Mouse (Mus musculus) thymus, postnatal 10 days (tissue): Measurements from ENCODE around the gene Cnga1.
A peak's percentile ranks its signal among the peaks of the same experiment; 100 is the strongest.
"Not testable (repeated sequence)": the region's sequence is repeated elsewhere in the genome, so short reads cannot be mapped to it uniquely, and the experiment has no call there.

Source experiments
- DNase-seq, 2 experiments: peaks; one replicate each; pipeline ENCODE4 v3.0.0; 2021; ENCODE audit warnings: low spot score in 2 of 2

The Cnga1 gene

DNA sequence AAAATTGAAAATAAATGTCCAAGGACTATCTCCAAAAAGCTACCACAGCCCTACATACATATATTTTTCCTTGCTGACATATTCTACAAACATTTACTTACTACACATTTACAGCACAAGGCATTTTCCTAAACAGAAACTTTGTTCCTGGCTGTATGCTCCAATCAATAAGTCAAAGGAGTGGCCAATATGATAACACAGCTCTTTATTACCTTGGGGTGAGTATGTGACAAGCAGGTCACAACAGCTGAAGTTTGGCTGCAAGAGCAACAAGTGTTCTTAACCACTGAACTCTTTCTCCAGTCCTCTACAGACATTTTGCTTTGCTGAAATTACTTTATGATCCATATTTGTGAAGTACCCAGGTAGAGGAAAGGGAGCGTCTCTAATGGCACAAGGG is 4.0 kb downstream of the Cnga1 start:
- DNase-seq: no peak

- DNase-seq: peak; percentile 15 to 16
These were observed 7.5 kb downstream of the Cnga1 start for GRCm38 (mm10) chr5:72636576-72636975.

- DNase-seq: peak; percentile 75
These were observed 8.0 kb downstream of the Cnga1 start for GRCm38 (mm10) chr5:72636122-72636521.

DNA sequence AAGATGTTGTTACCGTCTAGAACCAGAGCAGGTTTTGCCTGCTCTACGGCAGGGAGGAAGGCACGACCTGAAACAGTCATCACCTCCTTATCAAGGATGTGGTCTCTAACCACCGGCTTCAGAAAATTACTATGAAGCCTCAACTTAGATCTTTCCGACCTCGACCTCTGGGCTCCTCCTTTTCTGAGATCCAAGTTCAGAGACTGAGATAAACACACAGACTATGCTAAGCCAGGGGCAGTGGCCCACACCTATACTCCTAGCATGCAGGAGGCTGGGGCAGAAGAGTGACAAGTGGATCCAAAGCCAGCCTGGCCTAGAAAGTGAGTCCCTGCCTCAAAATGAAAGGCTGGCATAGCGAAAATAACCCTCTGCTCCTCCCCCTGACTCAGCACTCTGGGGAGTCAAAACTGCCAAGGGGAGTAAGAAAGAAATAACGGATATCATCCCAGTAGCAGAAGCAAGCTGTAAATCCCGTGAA is 9.2 kb downstream of the Cnga1 start:
- peak; percentile 68 to 76 for DNase-seq

- no peak for DNase-seq
These were observed 14.0 kb downstream of the Cnga1 start for GRCm38 (mm10) chr5:72630026-72630425.

DNA sequence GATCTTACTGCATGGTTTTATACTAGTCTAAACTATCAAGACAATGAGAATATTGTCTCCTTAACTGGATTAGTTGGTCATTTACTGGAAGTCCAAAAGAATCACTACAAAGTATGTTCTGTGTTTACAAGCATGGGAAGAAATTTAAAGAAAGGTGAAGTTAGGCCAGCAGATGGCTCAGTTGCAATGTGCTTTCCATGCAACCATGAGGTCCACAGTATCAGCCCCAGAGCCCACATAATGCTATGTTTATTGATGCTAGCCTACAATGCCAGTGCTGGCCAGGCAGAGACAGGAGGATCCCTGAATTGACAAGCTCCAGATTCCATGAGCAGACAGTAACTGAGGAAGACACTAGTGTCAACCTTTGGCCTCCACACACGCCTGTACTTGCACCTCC is 23.1 kb downstream of the Cnga1 start:
- DNase-seq: peak in 1 of 2 experiments; percentile 24

GRCm38 (mm10) chr5:72617413-72617812 is 26.7 kb downstream of the Cnga1 start:
- no peak for DNase-seq

- no peak for DNase-seq
These were observed 40.9 kb downstream of the Cnga1 start for GRCm38 (mm10) chr5:72603138-72603537.

- DNase-seq: peak; percentile 23 to 46
These were observed 43.1 kb downstream of the Cnga1 start for GRCm38 (mm10) chr5:72601006-72601405.

DNA sequence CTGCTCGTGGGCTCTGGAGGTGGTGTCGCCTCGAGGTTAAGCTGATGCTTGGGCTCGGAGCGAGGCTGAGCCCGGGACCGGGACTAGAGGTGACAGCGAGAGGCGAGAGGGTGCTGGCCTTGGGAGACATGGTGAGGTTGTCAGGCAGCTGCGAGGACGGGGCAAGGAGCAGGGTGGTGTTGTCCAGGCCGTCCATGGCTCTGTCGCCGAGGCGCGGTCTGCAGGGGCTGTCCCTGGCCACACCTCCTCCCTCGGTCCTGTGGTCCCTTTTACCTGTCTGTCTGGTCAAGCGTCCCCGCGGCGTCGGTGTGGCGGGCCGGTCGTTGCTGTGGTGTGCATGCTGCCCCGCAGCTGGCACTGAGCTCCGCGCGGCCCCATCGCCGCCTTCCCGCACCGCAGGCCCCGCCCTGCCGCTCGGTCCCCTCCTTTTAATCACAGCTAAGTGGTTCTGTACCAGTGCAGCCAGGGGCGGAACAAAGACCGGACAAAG is 56.8 kb downstream of the Cnga1 start, which contains the start of gene Gm5868:
TSS of gene Gm5868 (minus strand) at position 360 of the 490 bp plus-strand sequence.
- no peak for DNase-seq

GRCm38 (mm10) chr5:72586667-72587191 is 57.3 kb downstream of the Cnga1 start:
- not testable (repeated sequence) for DNase-seq

- not testable (repeated sequence) for DNase-seq
These were observed 58.0 kb downstream of the Cnga1 start for GRCm38 (mm10) chr5:72586122-72586521.

DNA sequence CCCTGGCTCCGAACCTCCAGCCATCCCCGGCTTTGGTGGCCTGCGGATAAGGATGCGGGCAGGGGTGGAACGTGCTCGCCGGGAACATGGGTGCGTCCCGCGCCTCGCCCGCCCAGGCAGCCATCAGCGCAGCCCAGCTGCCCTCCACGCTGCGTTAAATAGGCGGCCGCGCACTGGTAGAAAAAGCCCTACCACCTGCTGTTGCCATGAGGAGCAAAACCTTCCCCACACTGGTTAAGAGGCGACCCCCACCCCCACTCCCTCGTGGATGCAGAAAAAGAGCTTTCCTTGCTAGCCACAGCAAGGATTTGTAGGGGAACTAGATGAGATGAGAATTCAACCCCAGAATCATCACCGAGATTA is 63.1 kb downstream of the Cnga1 start, which contains the start of gene Zar1:
TSS of gene Zar1 (minus strand) at position 285 of the 363 bp plus-strand sequence.
- DNase-seq: not testable (repeated sequence)

GRCm38 (mm10) chr5:72580088-72580969 is 63.7 kb downstream of the Cnga1 start:
- DNase-seq: peak in 1 of 2 experiments; percentile 8

GRCm38 (mm10) chr5:72579599-72579998 is 64.5 kb downstream of the Cnga1 start:
- not testable (repeated sequence) for DNase-seq

DNA sequence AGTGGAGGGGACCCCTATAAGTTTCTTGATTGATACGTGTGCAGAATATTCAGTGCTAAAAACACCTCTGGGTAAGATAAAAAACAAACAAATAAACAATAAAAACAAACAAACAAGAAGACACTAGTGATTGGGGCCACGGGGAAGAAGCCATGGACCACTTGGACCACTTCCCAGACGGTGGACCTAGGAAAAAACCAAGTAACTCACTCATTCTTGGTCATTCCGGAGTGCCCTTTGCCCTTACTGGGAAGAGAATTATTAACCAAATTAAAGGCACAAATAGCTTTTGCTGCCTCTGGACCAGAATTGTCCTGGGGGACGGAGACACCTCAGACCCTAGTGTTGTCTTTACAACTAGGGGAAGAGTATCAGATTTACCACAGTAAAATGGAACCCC is 78.5 kb downstream of the Cnga1 start:
- no peak for DNase-seq

GRCm38 (mm10) chr5:72563183-72563582 is 80.9 kb downstream of the Cnga1 start:
- DNase-seq: not testable (repeated sequence)

- DNase-seq: no peak
These were observed 83.0 kb downstream of the Cnga1 start for GRCm38 (mm10) chr5:72560976-72561628.

DNA sequence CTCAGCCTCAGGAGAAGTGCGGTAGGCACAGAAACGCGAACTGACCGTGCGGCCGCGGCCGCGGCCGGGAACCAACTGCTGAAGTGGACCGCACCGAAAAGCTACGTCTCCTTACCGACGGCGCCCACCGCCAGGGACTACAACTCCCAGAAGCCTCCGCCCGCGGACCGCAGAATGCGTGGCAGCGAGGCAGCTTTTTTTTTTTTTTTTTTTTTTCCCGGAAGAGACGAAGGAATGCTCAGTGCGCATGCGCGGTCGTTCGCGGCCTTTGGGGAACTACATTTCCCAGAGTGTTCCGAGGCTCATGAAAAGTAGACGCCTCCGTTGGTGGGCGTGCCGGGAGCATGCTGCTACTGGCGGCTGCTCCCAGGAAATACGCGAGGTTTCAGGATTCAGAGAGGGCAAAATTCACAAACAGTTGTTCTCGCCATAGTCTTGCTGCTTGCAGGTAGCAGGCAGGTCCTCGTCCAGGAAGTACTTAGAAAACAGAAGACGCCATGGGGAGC is 84.5 kb downstream of the Cnga1 start, which contains the start of gene Nfxl1:
TSS of gene Nfxl1 (minus strand) at position 141 of the 506 bp plus-strand sequence.
- DNase-seq: peak; percentile 90 to 96

DNA sequence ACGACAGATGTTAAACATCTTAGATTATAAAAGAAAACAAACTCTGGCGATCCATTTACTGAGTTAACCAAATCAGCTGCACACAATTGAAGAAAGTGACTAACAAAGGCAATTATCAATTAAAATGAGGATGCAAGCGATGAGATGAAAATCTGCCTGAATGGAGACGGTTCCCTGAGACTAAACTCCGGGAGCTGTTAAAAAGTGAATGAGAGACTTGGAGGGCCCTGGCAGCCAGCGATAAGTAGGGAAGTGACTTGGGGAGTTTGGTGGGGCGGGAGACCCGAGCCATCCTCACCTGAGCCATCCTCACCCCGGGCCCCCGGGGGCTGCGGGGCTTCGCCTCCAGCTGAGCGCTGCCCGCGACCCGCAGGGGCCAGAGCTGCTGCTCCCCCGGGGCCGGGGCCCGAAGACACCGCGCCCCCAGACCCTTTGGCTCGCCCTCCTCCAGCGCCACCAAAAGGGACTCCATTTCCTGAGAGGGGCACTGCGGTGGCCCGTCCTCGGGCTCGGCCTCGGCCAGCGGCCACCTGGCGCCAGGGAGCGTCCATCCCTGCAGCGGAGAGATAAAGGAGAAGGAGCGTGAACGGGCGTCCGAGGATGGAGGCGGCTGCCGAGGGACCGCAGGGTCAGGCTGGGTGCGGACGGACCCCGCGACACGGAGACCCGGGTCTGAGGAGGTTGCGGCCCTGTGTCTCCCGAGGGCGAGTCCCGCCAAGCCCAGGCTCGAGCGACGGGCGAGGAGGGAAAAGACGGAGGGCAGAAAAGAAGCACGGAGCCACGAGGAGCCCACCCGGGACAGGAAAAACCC is 85.2 kb downstream of the Cnga1 start:
- peak in 1 of 2 experiments; percentile 27 for DNase-seq

DNA sequence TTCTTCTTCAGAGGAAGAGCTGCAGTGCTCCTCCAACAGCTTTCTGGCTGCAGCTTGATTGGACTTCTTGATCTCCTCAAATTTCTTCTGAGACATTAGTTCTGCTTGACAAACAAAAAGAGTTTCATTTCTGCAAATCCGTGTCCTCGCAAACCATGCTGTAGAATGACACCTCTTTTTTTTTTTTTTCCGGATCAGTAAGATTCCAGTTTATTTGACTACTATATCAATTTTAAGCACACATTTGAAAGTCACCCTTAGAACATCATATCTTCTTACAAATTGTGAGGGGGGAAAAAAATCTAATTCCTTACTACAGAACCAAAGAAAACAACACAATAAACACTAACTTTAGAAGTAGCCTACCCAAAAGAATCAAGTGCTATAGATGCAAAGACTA is 87.8 kb downstream of the Cnga1 start:
- DNase-seq: no peak
